Mouse (Mus musculus): ENCODE measurements around the gene D630045J12Rik. TPM values are rescaled to one million over a fixed set of nuclear protein-coding genes. Genes with fewer than 3 reads are reported as not detected.

The D630045J12Rik gene
- polyA plus RNA-seq, 1 experiment from 2014 or later: 5.6 TPM

- Histone ChIP-seq H3K4me1 (peaks cover 16% of the 10 kb centered on the region), H3K36me3 (0 out of 2 replicates have a peak, but pooled peaks cover 5% of the 10 kb centered on the region), H3K4me3 (no peak overlapping the region), H3K27ac (replicated peaks) (no peak overlapping the region), H3K9me3 (replicated peaks) (no peaks in the 10 kb centered on the region), H3K27me3 (ENCODE audit: low read depth, poor library complexity, severe bottlenecking) (no peaks in the 10 kb centered on the region)
- WGBS: 86% methylated on average over 7 of the region's 7 CpGs
- DNase-seq (ENCODE audit: low spot score): no peak
Observed at GRCm38 (mm10) chr6:38235991-38236658, 17.7 kb downstream of the D630045J12Rik start.

- Histone ChIP-seq H3K4me1 (peaks cover 16% of the 10 kb centered on the region), H3K9me3 (replicated peaks) (peaks cover 6% of the 10 kb centered on the region; the same call in 1 of the 2 replicates), H3K27me3 (ENCODE audit: low read depth, poor library complexity, severe bottlenecking) (no peaks in the 10 kb centered on the region), H3K27ac (replicated peaks) (no peak overlapping the region), H3K36me3 (peaks cover 10% of the 10 kb centered on the region), H3K4me3 (no peak overlapping the region)
- DNase-seq (ENCODE audit: low spot score): no peak
- WGBS: 94% methylated on average over 3 of the region's 3 CpGs
Observed at GRCm38 (mm10) chr6:38233803-38234202, 20.0 kb downstream of the D630045J12Rik start.

- DNase-seq (ENCODE audit: low spot score): no peak
- Histone ChIP-seq H3K4me1 (peaks cover 16% of the 10 kb centered on the region), H3K4me3 (no peak overlapping the region), H3K36me3 (peaks cover 13% of the 10 kb centered on the region), H3K9me3 (replicated peaks) (peaks cover 13% of the 10 kb centered on the region; the same call in 1 of the 2 replicates), H3K27me3 (ENCODE audit: low read depth, poor library complexity, severe bottlenecking) (no peaks in the 10 kb centered on the region), H3K27ac (replicated peaks) (0 out of 2 replicates have a peak overlapping the region, but pooled peaks have one; percentile 42)
- WGBS: 83% methylated on average over 3 of the region's 3 CpGs
Observed at GRCm38 (mm10) chr6:38232917-38233316, 20.9 kb downstream of the D630045J12Rik start.

GRCm38 (mm10) chr6:38231994-38232393 is 21.8 kb downstream of the D630045J12Rik start:
- 73% methylated on average over 4 of the region's 4 CpGs for WGBS
- Histone ChIP-seq H3K9me3 (replicated peaks) (peaks cover 13% of the 10 kb centered on the region; the same call in 1 of the 2 replicates), H3K27me3 (ENCODE audit: low read depth, poor library complexity, severe bottlenecking) (no peaks in the 10 kb centered on the region), H3K4me1 (peaks cover 16% of the 10 kb centered on the region), H3K4me3 (no peak overlapping the region), H3K36me3 (peaks cover 13% of the 10 kb centered on the region), H3K27ac (replicated peaks) (no peak overlapping the region)
- DNase-seq (ENCODE audit: low spot score): no peak

GRCm38 (mm10) chr6:38224079-38224478 is 29.7 kb downstream of the D630045J12Rik start:
- Histone ChIP-seq H3K9me3 (replicated peaks) (peaks cover 9% of the 10 kb centered on the region; the same call in 1 of the 2 replicates), H3K36me3 (peaks cover 6% of the 10 kb centered on the region), H3K4me3 (no peak overlapping the region), H3K27me3 (ENCODE audit: low read depth, poor library complexity, severe bottlenecking) (no peaks in the 10 kb centered on the region), H3K4me1 (peaks cover 23% of the 10 kb centered on the region), H3K27ac (replicated peaks) (peak overlapping the region; percentile 23; the same call in 1 of the 2 replicates)
- DNase-seq (ENCODE audit: low spot score): peak; percentile 27
- WGBS: 38% methylated on average over 1 of the region's 1 CpGs

- 85% methylated on average over 2 of the region's 2 CpGs for WGBS
- no peak overlapping the region for H3K4me3 ChIP-seq
- no peak for DNase-seq (ENCODE audit: low spot score)
- H3K27me3 ChIP-seq (ENCODE audit: low read depth, poor library complexity, severe bottlenecking): no peaks in the 10 kb centered on the region
- peaks cover 4% of the 10 kb centered on the region; the same call in 1 of the 2 replicates for H3K36me3 ChIP-seq
- no peak overlapping the region for H3K27ac ChIP-seq (replicated peaks)
- H3K4me1 ChIP-seq: peaks cover 13% of the 10 kb centered on the region
- H3K9me3 ChIP-seq (replicated peaks): no peaks in the 10 kb centered on the region
Observed at GRCm38 (mm10) chr6:38219261-38219660, 34.5 kb downstream of the D630045J12Rik start.

- H3K4me3 ChIP-seq: no peak overlapping the region
- peaks cover 3% of the 10 kb centered on the region; the same call in 1 of the 2 replicates for H3K4me1 ChIP-seq
- H3K27ac ChIP-seq (replicated peaks): no peak overlapping the region
- WGBS: 82% methylated on average over 14 of the region's 14 CpGs
- DNase-seq (ENCODE audit: low spot score): no peak
- peaks cover 16% of the 10 kb centered on the region for H3K9me3 ChIP-seq (replicated peaks)
- peaks cover 22% of the 10 kb centered on the region for H3K36me3 ChIP-seq
- peaks cover 1% of the 10 kb centered on the region; the same call in 1 of the 2 replicates for H3K27me3 ChIP-seq (ENCODE audit: low read depth, poor library complexity, severe bottlenecking)
Observed at GRCm38 (mm10) chr6:38215448-38216110, 38.2 kb downstream of the D630045J12Rik start.

- H3K27ac ChIP-seq (replicated peaks): peak overlapping the region; percentile 76
- H3K36me3 ChIP-seq: peaks cover 24% of the 10 kb centered on the region
- WGBS: 49% methylated on average over 2 of the region's 2 CpGs
- peaks cover 18% of the 10 kb centered on the region for H3K9me3 ChIP-seq (replicated peaks)
- DNase-seq (ENCODE audit: low spot score): no peak
- peaks cover 69% of the 10 kb centered on the region for H3K27me3 ChIP-seq (ENCODE audit: low read depth, poor library complexity, severe bottlenecking)
- no peak overlapping the region for H3K4me3 ChIP-seq
- peaks cover 47% of the 10 kb centered on the region for H3K4me1 ChIP-seq
Observed at GRCm38 (mm10) chr6:38207621-38208020, 46.2 kb downstream of the D630045J12Rik start.

- H3K4me3 ChIP-seq: no peak overlapping the region
- H3K27ac ChIP-seq (replicated peaks): peak overlapping the region; percentile 76
- H3K27me3 ChIP-seq (ENCODE audit: low read depth, poor library complexity, severe bottlenecking): peaks cover 75% of the 10 kb centered on the region
- peaks cover 18% of the 10 kb centered on the region for H3K36me3 ChIP-seq
- peaks cover 47% of the 10 kb centered on the region for H3K4me1 ChIP-seq
- WGBS: 4% methylated on average over 8 of the region's 8 CpGs
- H3K9me3 ChIP-seq (replicated peaks): peaks cover 13% of the 10 kb centered on the region
- DNase-seq (ENCODE audit: low spot score): peak; percentile 82
Observed at GRCm38 (mm10) chr6:38206941-38207531, 46.8 kb downstream of the D630045J12Rik start.

GRCm38 (mm10) chr6:38205375-38205774 is 48.4 kb downstream of the D630045J12Rik start:
- 78% methylated on average over 6 of the region's 6 CpGs for WGBS
- H3K27me3 ChIP-seq (ENCODE audit: low read depth, poor library complexity, severe bottlenecking): peaks cover 78% of the 10 kb centered on the region
- peaks cover 47% of the 10 kb centered on the region for H3K4me1 ChIP-seq

GRCm38 (mm10) chr6:38203820-38204219 is 50.0 kb downstream of the D630045J12Rik start:
- 69% methylated on average over 4 of the region's 4 CpGs for WGBS
- Histone ChIP-seq H3K27me3 (ENCODE audit: low read depth, poor library complexity, severe bottlenecking) (peaks cover 66% of the 10 kb centered on the region), H3K4me1 (peaks cover 50% of the 10 kb centered on the region), H3K36me3 (peaks cover 3% of the 10 kb centered on the region), H3K9me3 (replicated peaks) (peaks cover 5% of the 10 kb centered on the region), H3K27ac (replicated peaks) (no peak overlapping the region), H3K4me3 (no peak overlapping the region)
- DNase-seq (ENCODE audit: low spot score): no peak

More at GRCm38 (mm10) chr6:38205375-38205774, 48.4 kb downstream of the D630045J12Rik start:
- H3K9me3 ChIP-seq (replicated peaks): peaks cover 12% of the 10 kb centered on the region
- H3K36me3 ChIP-seq: peaks cover 18% of the 10 kb centered on the region
- DNase-seq (ENCODE audit: low spot score): no peak
- H3K4me3 ChIP-seq: no peak overlapping the region
- H3K27ac ChIP-seq (replicated peaks): peak overlapping the region; percentile 76; the same call in 1 of the 2 replicates

GRCm38 (mm10) chr6:38202816-38203215 is 51.0 kb downstream of the D630045J12Rik start:
- H3K36me3 ChIP-seq: no peaks in the 10 kb centered on the region
- peaks cover 44% of the 10 kb centered on the region for H3K4me1 ChIP-seq
- H3K4me3 ChIP-seq: no peak overlapping the region
- no peaks in the 10 kb centered on the region for H3K9me3 ChIP-seq (replicated peaks)
- DNase-seq (ENCODE audit: low spot score): no peak
- WGBS: 85% methylated on average over 12 of the region's 12 CpGs
- peaks cover 56% of the 10 kb centered on the region for H3K27me3 ChIP-seq (ENCODE audit: low read depth, poor library complexity, severe bottlenecking)
- no peak overlapping the region for H3K27ac ChIP-seq (replicated peaks)
